Mouse (Mus musculus) c-Kit-positive CD71-negative TER-119-negative erythroid progenitor cells, embryonic 14.5 days (primary cell): ENCODE data around the gene Il12rb2.

Experiments used
- DNase-seq: peaks from one replicate; pipeline ENCODE4 v3.0.0-alpha.2; 2013; ENCODE audit warnings: low read depth

Il12rb2 gene

DNA sequence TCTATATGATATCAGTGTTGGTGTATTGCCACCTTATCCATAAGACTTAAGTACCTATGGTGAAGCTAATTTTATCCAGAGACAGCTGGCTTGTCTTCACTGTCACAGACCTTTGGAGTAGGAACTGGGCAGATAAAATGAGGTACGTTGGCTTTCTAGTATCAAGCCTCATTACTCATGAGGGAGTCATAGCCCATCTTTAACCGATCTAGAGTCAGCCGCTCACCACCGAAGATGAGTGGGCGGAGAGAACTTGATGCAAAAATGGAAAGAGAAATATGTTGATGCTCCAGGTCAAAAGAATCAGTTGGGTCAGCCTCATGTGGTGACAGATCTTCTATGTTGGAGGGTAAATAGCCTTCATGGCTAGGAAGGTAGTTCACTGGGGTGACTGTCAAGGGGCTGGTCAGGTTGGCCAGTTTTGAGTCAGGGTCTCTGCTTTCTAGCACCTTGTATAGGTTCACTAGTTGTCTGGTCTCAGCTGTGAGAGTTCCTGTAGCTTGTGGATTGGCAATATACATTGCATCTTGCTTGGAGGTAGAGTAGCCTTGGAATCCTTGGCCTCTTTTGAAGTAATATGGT, 83.9 kb downstream of the Il12rb2 start:
- DNase-seq, result no peak

DNA sequence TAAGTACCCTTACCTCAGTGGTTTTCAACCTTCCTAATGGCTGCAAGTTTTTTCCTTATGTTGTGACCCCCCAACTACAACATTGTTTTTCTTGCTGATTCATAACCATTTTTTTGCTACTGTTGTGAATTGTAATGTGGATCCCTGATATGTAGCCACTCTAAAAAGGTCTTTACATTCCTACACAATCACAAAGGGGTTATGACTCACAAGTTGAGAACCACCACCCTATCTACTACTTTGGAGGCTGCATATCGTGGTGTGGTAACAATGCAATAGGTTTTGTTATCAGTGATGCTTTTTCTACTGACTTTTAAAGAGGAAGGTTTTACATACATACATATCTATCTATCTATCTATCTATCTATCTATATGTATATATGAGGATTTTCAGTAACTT, 93.1 kb downstream of the Il12rb2 start:
- DNase-seq, result no peak

DNA sequence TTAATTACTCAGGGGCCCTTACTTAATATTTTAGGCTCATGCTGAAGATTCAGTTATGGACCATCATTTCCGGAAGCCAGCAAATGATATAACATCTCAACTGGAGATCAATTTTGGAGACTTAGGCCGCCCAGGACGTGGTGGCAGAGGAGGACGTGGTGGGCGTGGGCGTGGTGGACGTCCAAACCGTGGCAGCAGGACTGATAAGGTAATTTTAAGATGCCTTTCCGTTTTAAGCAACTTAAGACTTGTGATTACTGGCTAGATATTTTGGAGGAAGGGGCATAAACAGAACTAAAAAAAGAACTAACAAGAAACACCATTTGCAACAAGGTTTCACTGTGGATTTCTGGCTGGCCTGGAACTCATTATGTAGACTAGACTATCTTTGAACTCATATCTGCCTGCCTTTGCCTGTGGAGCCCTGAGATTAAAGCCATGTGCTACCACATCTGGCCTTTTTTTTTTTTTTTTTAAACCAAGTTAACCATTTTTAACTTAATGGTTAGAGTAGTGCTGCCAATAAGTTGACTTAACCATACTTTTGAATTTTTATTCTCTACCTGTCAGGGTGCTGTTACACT, 94.3 kb downstream of the Il12rb2 start:
- DNase-seq, result no peak

DNA sequence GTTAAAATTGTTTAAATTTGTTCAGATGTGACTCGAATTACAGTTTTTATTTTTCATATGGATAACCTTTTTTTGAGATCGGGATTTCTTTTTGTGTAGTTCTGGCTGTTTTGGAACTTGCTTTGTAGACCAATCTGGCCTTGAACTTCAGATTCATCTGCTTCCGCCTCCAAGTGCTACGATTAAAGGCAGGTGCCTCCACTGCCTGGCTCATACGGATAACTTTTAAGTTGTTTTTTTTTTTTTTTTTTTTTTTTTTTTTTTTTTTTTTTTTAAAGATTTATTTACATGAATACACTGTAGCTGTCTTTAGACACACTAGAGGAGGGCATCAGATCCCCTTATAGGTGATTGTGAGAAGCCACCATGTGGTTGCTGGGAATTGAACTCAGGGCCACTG, 98.0 kb downstream of the Il12rb2 start:
- DNase-seq, result no peak

DNA sequence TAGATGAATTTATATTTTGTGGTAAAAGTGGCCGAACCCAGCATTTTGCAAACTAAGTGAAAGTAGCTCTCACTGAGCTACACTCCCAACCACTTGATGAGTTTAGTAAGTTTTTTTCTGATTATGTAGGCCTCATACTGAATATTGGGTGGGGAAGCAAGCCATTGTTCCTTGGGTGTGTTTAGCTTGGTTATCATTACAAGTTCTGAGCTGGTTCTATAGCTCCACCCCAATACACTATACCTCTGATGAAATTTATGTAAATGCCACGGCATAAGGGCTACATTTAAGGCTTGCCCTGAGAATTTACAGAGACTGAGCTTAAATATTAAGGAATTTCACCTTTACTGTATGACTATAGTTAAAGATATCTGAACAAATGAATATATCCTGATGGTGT, 106.5 kb downstream of the Il12rb2 start:
- no peak for DNase-seq

DNA sequence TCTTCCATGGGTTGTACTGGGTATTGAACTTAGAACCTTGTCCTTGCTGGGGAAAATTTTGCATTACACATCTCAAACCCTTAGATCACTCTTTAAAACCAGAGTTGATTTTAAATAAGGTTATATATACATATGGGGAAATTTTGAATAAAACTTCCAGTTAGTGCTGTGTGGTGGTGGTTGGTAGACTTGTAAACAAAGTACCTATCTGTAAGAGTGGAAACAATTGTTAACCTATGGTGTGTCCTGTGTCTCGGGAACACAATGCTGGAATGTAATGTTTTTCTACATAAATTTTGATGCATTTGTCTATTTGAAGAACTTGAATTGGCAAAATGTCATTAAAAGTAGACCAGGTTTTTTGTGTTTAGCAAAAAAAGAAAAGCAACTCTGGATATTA, 107.0 kb downstream of the Il12rb2 start:
- DNase-seq, result no peak

DNA sequence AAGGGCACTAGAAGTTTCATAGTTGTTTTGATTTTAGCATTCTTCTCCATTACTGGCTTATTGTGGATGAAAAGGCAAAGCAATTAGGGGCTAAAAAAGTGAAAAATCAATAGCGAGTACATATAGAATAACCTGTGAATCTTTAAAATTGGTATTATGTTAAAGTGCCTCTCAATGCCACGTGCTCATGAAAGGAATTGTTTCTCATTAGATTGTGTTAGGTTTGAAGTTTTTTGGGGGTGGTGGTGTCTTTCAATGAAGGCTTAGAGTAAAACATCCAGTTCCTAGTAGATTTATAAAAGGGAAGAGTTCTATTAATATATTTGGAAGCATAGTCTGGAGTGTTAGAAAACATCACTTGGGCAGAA, 107.8 kb downstream of the Il12rb2 start:
- no peak for DNase-seq

DNA sequence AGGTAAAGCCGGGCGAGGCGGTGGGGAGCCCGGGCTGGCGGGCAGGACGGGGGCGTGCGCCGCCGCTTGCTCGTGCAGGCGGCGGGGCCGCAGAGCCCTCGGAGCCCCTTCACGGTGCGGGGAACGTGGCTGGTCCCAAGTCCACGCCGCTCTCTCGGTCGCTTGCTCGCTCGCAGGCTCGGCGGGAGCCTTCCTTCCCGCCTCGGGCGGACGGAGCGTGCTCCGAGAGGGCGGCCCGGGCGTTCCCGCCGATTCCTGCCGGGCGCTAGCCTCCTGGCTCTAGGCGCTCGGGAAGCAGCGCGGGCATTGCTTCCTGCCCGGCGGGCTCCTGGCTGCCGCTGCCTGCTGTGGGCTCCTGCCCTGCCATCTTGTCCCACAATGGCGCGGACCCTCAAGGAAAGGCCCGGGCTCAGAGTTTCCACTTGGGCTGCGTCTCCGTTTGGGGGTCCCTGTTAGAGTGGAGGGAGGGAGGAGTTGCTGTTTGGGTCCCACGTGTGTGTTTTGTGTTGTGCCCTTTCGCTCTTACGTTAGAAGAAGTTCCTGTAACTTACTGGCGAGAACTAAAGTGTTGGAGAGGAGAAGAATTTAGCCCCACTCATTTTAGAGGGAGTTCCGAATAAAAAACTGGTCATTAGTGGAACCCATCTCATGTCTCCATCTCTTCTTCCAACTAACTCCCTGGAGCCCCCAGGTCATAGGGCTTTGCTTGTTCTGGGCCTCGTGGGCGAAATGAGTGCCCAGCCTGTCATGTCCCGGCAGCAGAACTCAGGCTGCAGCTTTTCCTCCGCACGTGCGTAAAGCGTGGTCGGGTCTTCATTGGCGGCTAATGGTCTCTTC, 108.4 kb downstream of the Il12rb2 start:
- DNase-seq, result no peak

DNA sequence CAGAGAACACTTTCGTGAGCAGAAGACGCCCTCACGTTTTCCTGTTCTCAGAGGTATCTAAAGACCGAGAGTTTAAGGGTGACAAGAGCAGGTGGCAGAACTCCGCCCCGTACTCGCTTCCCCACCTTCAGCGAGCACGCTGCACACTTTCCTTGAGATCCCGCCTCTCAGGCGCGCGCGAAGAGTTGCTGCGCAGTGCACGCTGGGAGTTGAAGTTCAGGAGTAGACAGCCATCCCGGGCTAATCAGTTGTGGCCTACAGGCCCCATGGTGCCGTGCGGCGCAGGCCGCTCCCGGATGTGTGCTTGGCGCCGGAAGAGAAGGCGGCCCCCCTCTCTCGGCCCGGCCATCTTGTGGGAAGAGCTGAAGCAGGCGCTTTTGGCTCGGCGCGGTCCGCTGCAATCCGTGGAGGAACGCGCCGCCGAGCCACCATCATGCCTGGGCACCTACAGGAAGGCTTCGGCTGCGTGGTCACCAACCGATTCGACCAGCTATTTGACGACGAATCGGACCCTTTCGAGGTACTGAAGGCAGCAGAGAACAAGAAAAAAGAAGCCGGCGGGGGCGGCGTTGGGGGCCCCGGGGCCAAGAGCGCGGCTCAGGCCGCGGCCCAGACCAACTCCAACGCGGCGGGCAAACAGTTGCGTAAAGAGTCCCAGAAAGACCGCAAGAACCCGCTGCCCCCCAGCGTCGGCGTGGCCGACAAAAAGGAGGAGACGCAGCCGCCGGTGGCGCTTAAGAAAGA, 109.2 kb downstream of the Il12rb2 start:
- DNase-seq, result peak; percentile 94

DNA sequence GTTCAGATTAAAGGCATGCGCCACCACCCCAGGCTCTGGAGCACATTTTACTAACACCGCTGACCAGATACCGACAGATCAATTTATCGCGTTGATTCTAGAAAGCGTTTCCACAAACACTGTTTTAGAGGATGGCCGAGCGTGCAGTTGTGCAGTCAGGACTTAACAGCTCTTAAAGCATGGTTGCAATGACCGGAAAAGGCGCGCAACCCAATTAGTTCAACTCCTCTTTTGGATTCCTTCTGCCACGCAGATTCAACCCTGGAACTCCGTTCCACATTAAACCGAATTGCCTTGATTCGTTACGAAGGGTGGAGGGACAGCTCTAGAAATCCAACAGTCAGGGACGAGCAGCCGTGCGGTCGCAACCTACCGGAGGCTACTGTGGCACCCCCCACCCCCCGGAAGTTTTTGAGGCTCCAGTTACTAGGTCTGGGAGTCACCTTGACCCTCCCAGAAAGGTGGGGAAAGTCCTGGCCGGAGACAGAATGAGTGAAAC, 109.8 kb downstream of the Il12rb2 start:
- DNase-seq, result no peak

DNA sequence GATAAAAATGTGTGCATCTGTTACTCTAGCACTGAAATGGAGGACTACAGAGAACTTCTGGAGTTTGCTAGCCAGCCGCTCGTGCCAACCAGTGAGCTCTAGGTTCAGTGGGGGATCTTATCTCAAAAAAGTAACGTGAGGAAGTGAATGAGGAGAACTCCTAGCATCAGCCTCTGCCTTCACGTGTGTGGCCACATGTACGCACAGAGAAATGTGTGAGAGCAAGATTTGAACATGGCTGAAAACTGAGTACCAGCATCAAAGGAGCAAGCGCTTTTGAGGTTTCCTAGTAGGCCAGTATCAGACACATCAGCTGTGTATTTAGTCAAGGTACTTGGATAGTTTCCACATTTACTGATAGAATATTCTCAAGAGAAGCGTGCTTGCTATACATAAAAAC, 111.1 kb downstream of the Il12rb2 start:
- DNase-seq, result no peak

DNA sequence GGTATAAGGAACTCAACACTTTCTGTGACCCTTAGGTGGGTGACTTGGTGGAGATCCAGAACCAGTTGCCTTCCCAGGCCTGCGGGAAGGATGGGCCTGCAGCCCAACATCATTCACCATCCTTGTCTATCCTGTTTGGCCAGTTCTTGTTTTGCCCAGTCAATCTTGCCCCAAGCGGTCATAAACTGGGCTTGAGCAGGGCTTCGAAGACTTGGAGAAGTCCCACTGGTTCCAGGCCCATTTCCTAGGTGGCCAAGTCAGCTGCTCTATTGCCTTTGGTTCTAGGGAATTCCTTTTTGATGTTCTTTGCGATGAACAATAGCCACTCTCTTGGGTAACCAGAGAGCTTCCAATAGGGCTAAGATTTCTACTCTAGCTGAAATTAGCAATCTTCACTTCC, 124.9 kb downstream of the Il12rb2 start:
- no peak for DNase-seq

DNA sequence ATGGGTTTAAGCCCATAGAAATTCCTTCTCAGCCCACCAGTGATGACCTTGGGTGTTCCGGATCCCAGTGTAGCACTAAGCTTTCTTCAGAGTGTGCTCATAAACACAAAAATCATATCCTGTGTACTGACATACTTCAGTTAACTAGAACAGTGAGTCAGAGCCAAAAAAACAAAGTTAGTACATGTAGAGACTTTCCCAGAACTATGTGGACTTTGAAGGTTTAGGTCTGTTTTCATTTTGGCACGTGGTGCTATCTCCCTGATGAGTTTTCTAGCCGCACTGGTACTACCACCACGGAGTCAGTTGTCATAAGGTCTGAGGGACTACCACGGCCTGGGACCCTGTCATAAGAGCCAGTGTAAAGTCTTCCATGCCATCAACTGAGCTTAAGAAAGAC, 131.5 kb downstream of the Il12rb2 start:
- no peak for DNase-seq

DNA sequence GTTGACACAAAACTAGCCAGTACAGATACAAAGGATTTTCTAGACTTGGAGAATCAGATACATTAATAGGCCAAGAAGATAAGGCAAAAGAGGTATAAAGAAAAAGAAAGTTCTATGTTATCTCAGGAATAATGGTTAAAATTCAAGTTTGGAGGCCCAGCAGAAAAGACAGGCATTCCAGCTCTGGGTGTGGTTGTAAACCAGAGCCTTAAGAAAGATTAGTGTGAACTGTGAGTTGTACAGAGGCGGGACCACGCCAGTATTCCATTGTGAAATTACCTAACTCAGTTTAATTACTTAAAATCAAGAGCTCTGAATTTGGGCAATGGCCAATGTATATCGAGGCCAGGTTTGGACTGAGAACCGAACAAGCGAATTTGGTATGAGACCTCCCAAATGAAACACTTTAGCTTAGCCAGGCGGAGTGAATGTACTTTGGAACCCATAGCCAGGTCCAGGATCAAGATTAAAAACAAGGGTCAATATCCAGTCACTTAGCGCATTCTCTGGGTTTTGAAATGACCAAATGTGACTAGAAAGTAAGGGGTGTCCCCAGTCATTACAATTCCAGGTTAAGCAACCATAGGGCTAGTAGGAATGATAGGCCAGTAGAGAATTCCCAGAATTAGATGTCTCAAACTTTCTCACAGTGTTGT, 132.1 kb downstream of the Il12rb2 start:
- DNase-seq, result no peak
